Mouse (Mus musculus): ENCODE data around the gene Gbf1. TPM values are rescaled to one million over a fixed set of nuclear protein-coding genes. Genes with fewer than 3 reads are reported as not detected.
"Not testable (repeated sequence)": the region's sequence is repeated elsewhere in the genome, so short reads cannot be mapped to it uniquely, and the experiment has no call there.

Gbf1 gene
- total and polyA plus RNA-seq, 2 experiments from 2014 or later = 41.9 to 54.4 TPM

DNA sequence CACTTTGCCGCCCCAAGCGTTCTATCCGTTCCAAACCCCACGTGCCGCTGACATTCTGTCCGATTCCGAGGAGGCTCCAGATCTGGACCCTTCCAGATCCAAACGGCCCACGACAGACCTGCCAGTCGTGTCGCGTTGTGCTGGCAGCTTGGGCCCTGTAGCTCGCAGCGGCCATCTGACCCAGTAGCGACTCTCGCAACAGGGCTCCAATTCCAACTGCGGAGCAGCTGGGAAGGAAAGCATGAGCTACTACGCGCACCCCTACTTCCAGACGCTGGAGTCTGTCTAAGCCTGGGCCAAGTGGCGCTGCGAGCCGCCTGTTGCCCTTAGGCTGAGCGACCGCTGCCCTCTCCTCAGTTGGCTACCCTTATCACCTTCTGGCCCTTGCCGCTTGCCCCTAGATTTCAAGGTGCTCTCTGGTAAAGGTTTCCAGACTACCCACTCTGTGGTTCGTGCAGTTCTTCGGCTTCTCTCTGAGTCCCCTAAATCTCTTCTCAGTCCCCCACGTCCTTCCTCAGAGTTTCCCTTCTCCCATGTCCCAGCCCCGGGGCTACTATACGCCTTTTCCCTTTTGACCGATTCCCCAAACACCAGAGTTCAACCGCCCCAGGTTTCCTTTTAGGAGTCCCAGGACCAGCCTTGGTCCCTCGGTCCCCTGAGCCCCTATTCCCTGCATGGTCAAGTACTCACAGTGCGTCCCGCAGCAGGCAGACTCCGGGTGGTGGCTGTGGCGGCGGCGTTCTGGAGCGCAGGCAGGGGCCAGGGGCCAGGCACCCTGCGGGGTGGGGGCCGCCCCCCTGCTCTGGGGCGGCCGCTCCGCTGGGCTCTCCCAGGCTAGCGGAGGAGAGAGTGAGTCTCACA is 4.6 kb upstream of the Gbf1 start, which contains the start of gene Pitx3:
Gene Pitx3 (minus strand): TSS at position 816 of the 861 bp plus-strand sequence.
- no peak within 1 kb of the TSS for H3K27ac ChIP-seq (ENCODE audit: low read depth, low read length)
- DNase-seq (no peak), ATAC-seq (no peak)
- TF ChIP-seq CTCF (IDR thresholded peaks at IDR 0.05; ENCODE audit: low read depth) = no peak
- H3K9ac ChIP-seq = no peak within 1 kb of the TSS
- 4% methylated on average over 47 of the region's 47 CpGs for WGBS
- H3K9me3 ChIP-seq (ENCODE audit: low read length) = no peaks in the 10 kb centered on the region
- no peaks in the 10 kb centered on the region for H3K36me3 ChIP-seq (ENCODE audit: insufficient read depth)
- peak within 1 kb of the TSS; percentile 40 for H3K4me3 ChIP-seq (ENCODE audit: low read depth, low read length)
- peaks cover 11% of the 10 kb centered on the region; the same call in 1 of the 2 replicates for H3K4me1 ChIP-seq (ENCODE audit: insufficient read depth)
- H3K27me3 ChIP-seq (ENCODE audit: insufficient read depth, low read length) = peaks cover 52% of the 10 kb centered on the region
- H3K4me2 ChIP-seq (ENCODE audit: low read depth) = peak within 1 kb of the TSS; percentile 83

DNA sequence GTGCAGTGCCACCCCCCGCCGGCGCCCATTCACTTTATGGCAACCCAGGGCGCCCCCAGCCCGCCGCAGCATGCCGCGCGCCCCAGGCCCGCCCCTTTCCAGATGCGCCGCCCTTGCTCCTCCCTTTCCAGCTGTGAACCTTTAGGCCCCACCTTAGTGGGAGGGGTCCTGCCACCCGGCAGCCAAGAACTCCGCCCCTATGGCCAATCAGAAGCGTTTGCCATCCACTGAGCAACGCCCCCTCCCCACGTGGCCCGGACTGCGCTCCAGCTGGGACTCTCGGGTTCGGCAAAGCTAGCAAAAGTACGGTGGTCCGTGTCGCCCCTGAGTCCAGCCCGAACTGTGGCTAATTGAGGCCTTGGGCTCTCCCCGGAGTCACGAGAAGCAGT is 3.9 kb upstream of the Gbf1 start:
- DNase-seq (peak; percentile 74), ATAC-seq (peak; percentile 26; the same call in 1 of the 2 replicates)
- H3K4me1 ChIP-seq (ENCODE audit: insufficient read depth) = peaks cover 17% of the 10 kb centered on the region; the same call in 1 of the 2 replicates
- H3K4me2 ChIP-seq (ENCODE audit: low read depth) = peak overlapping the region; percentile 83
- H3K9me3 ChIP-seq (ENCODE audit: low read length) = no peaks in the 10 kb centered on the region
- no peak overlapping the region for H3K9ac ChIP-seq
- no peak overlapping the region for H3K27ac ChIP-seq (ENCODE audit: low read depth, low read length)
- peaks cover 52% of the 10 kb centered on the region for H3K27me3 ChIP-seq (ENCODE audit: insufficient read depth, low read length)
- TF ChIP-seq CTCF (IDR thresholded peaks at IDR 0.05; ENCODE audit: low read depth) = no peak
- 0% methylated on average over 27 of the region's 27 CpGs for WGBS
- H3K4me3 ChIP-seq (ENCODE audit: low read depth, low read length) = peak overlapping the region; percentile 40
- H3K36me3 ChIP-seq (ENCODE audit: insufficient read depth) = no peaks in the 10 kb centered on the region

DNA sequence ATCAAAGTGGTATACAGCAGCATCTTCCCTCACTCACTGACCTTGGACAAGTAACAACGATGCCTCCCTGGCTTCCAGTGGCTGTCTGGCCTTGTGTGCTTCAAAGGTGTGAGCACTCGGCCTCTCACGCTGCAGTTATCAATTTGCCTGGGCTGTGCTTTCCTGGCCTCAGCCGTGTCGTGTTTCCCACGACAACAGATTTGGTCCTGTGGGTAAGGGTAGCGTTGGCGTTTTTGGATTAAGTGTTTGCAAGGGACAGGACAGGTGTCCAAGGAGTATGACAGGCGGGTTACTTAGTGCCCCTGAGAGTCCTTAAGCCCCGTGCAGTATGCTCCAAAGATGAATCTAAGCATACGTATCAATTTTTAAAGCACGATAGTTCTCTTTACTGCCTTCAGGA is 3.2 kb upstream of the Gbf1 start:
- no peak for ATAC-seq
- Histone ChIP-seq H3K9ac (no peak overlapping the region), H3K27ac (ENCODE audit: low read depth, low read length) (no peak overlapping the region), H3K9me3 (ENCODE audit: low read length) (no peaks in the 10 kb centered on the region), H3K36me3 (ENCODE audit: insufficient read depth) (no peaks in the 10 kb centered on the region), H3K4me2 (ENCODE audit: low read depth) (peak overlapping the region; percentile 83; the same call in 1 of the 2 replicates), H3K4me1 (ENCODE audit: insufficient read depth) (peaks cover 24% of the 10 kb centered on the region; the same call in 1 of the 2 replicates), H3K4me3 (ENCODE audit: low read depth, low read length) (peak overlapping the region; percentile 40; the same call in 1 of the 2 replicates), H3K27me3 (ENCODE audit: insufficient read depth, low read length) (peaks cover 52% of the 10 kb centered on the region)
- 28% methylated on average over 12 of the region's 12 CpGs for WGBS
- TF ChIP-seq CTCF (IDR thresholded peaks at IDR 0.05; ENCODE audit: low read depth) = no peak
- no peak for DNase-seq

DNA sequence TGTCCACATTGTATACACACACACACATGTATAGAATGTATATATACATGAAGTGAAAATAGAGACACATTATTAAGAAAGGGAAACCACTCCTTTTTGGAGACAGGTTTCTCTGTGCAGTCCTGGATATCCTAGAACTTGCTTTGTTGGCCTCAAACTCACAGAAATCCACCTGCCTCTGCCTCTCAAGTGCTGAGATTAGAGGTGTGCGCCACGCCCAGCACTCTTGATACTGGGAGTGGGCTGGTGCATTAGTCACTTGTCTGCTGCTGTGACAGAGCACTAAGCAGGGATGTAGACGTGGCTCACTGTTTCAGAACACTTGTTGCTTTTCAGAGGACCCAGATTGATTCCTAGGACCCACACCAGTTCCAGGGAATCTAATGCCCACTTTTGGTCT is 13.6 kb downstream of the Gbf1 start:
- DNase-seq (no peak), ATAC-seq (no peak)

DNA sequence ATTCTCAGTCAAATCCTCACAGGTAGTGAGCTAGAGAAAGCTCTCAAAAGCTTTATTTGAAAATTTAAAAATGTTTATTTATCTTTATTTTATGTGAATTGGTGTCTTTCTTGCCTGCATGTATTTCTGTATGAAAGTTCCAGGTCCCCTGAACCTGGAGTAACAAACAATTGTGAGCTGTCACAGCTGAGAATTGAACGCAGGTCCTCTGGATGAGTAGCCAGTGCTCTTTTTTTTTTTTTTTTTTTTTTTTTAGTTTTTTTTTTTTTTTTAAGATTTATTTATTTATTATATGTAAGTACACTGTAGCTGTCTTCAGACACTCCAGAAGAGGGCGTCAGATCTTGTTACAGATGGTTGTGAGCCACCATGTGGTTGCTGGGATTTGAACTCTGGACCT is 14.9 kb downstream of the Gbf1 start:
- H3K4me3 ChIP-seq (ENCODE audit: low read depth, low read length); ATAC-seq: not testable (repeated sequence)
- 100% methylated on average over 1 of the region's 2 CpGs for WGBS

More for the DNA sequence above, 13.6 kb downstream of the Gbf1 start:
- Histone ChIP-seq H3K27ac (ENCODE audit: low read depth, low read length) (no peak overlapping the region), H3K9ac (no peak overlapping the region), H3K9me3 (ENCODE audit: low read length) (no peaks in the 10 kb centered on the region), H3K4me3 (ENCODE audit: low read depth, low read length) (no peak overlapping the region), H3K27me3 (ENCODE audit: insufficient read depth, low read length) (no peaks in the 10 kb centered on the region), H3K4me1 (ENCODE audit: insufficient read depth) (no peaks in the 10 kb centered on the region), H3K36me3 (ENCODE audit: insufficient read depth) (peaks cover 23% of the 10 kb centered on the region; the same call in 1 of the 2 replicates), H3K4me2 (ENCODE audit: low read depth) (no peak overlapping the region)
- WGBS = 93% methylated on average over 3 of the region's 3 CpGs
- TF ChIP-seq CTCF (IDR thresholded peaks at IDR 0.05; ENCODE audit: low read depth) = no peak

DNA sequence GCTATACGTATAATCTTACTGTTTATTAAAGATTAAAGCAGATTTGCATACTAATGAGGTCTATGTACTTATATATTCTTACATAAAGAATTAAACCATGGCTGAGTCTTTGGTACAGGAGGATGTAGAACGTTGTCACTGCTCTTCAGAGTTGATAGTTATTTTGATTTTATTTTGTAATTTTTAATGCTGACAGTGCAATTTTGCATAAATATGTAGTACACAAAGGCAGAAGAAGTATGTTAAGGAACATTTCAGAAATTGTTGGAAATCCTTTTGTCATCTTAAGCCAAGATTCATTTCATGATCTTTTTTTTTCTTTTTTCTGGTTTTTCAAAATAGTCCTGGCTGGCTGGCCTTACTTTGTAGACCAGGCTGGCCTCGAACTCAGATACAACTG is 17.1 kb downstream of the Gbf1 start:
- Histone ChIP-seq H3K27ac (ENCODE audit: low read depth, low read length) (no peak overlapping the region), H3K9me3 (ENCODE audit: low read length) (no peaks in the 10 kb centered on the region), H3K27me3 (ENCODE audit: insufficient read depth, low read length) (no peaks in the 10 kb centered on the region), H3K4me2 (ENCODE audit: low read depth) (no peak overlapping the region), H3K36me3 (ENCODE audit: insufficient read depth) (peaks cover 28% of the 10 kb centered on the region; the same call in 1 of the 2 replicates), H3K4me1 (ENCODE audit: insufficient read depth) (no peaks in the 10 kb centered on the region), H3K9ac (no peak overlapping the region), H3K4me3 (ENCODE audit: low read depth, low read length) (no peak overlapping the region)
- ATAC-seq (no peak), DNase-seq (no peak)
- TF ChIP-seq CTCF (IDR thresholded peaks at IDR 0.05; ENCODE audit: low read depth) = no peak
- 67% methylated on average over 3 of the region's 3 CpGs for WGBS

More for the DNA sequence above, 14.9 kb downstream of the Gbf1 start:
- not testable (repeated sequence) for DNase-seq; H3K27ac ChIP-seq (ENCODE audit: low read depth, low read length); H3K27me3 ChIP-seq (ENCODE audit: insufficient read depth, low read length); H3K9ac ChIP-seq; H3K4me2 ChIP-seq (ENCODE audit: low read depth); H3K9me3 ChIP-seq (ENCODE audit: low read length); H3K4me1 ChIP-seq (ENCODE audit: insufficient read depth)
- H3K36me3 ChIP-seq (ENCODE audit: insufficient read depth) = peaks cover 30% of the 10 kb centered on the region; the same call in 1 of the 2 replicates

DNA sequence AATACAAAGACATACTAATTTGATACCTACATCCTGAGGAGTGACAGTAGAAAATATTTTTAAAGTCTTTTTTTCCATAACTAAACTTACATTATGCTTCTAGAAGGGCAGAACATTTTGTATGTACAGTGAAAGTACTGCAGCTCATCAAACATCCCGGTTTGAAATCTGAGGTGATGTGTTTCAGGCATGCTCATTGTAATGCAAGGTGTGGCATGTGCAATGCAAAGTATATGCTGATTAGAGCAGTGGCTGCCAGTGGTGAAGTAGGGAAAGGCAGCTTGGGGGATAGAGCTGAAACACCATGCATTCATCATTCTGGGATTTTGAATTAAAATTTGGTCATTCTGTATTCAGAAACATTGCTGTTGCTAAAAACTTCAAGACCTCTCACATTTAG is 17.6 kb downstream of the Gbf1 start:
- Histone ChIP-seq H3K27me3 (ENCODE audit: insufficient read depth, low read length) (no peaks in the 10 kb centered on the region), H3K27ac (ENCODE audit: low read depth, low read length) (no peak overlapping the region), H3K36me3 (ENCODE audit: insufficient read depth) (peaks cover 24% of the 10 kb centered on the region; the same call in 1 of the 2 replicates), H3K4me3 (ENCODE audit: low read depth, low read length) (no peak overlapping the region), H3K9ac (no peak overlapping the region), H3K4me1 (ENCODE audit: insufficient read depth) (no peaks in the 10 kb centered on the region), H3K9me3 (ENCODE audit: low read length) (no peaks in the 10 kb centered on the region), H3K4me2 (ENCODE audit: low read depth) (no peak overlapping the region)
- 54% methylated on average over 1 of the region's 1 CpGs for WGBS
- no peak for TF ChIP-seq CTCF (IDR thresholded peaks at IDR 0.05; ENCODE audit: low read depth)
- no peak for DNase-seq
- no peak for ATAC-seq
